Mouse (Mus musculus): Measurements from ENCODE around the gene Ice1. TPM values are rescaled to one million over a fixed set of nuclear protein-coding genes. Genes with fewer than 3 reads are reported as not detected.

Gene Ice1
- polyA plus RNA-seq, 1 experiment from 2014 or later = 36.5 TPM

GRCm38 (mm10) chr13:70625665-70626064 lies 11.8 kb downstream of the Ice1 start:
- H3K36me3 ChIP-seq (ENCODE audit: control insufficient read depth, insufficient read depth, low read length) = no peaks in the 10 kb centered on the region
- no peak overlapping the region for H3K9ac ChIP-seq (ENCODE audit: low read depth, low read length)
- H3K4me3 ChIP-seq (ENCODE audit: low read length) = no peak overlapping the region
- no peaks in the 10 kb centered on the region for H3K9me3 ChIP-seq (ENCODE audit: control insufficient read depth, low read length)
- no peak for ATAC-seq (ENCODE audit: low FRiP score, low TSS enrichment)
- H3K27ac ChIP-seq (ENCODE audit: low read depth, low read length) = no peak overlapping the region
- no peaks in the 10 kb centered on the region for H3K27me3 ChIP-seq (ENCODE audit: control insufficient read depth, insufficient read depth, low read length)
- 62% methylated on average over 1 of the region's 1 CpGs for WGBS
- no peak overlapping the region for H3K4me2 ChIP-seq (replicated peaks; ENCODE audit: low read depth, low read length)
- H3K4me1 ChIP-seq (ENCODE audit: control insufficient read depth, insufficient read depth, low read length) = no peaks in the 10 kb centered on the region

- Histone ChIP-seq H3K4me2 (replicated peaks; ENCODE audit: low read depth, low read length) (no peak overlapping the region), H3K36me3 (ENCODE audit: control insufficient read depth, insufficient read depth, low read length) (peaks cover 12% of the 10 kb centered on the region), H3K9me3 (ENCODE audit: control insufficient read depth, low read length) (no peaks in the 10 kb centered on the region), H3K9ac (ENCODE audit: low read depth, low read length) (no peak overlapping the region), H3K27ac (ENCODE audit: low read depth, low read length) (no peak overlapping the region), H3K27me3 (ENCODE audit: control insufficient read depth, insufficient read depth, low read length) (no peaks in the 10 kb centered on the region), H3K4me1 (ENCODE audit: control insufficient read depth, insufficient read depth, low read length) (no peaks in the 10 kb centered on the region), H3K4me3 (ENCODE audit: low read length) (no peak overlapping the region)
- no peak for ATAC-seq (ENCODE audit: low FRiP score, low TSS enrichment)
- 75% methylated on average over 4 of the region's 4 CpGs for WGBS
Measured at GRCm38 (mm10) chr13:70624445-70624844, 13.0 kb downstream of the Ice1 start.

- Histone ChIP-seq H3K36me3 (ENCODE audit: control insufficient read depth, insufficient read depth, low read length) (peaks cover 18% of the 10 kb centered on the region), H3K4me1 (ENCODE audit: control insufficient read depth, insufficient read depth, low read length) (no peaks in the 10 kb centered on the region), H3K4me2 (replicated peaks; ENCODE audit: low read depth, low read length) (no peak overlapping the region), H3K27me3 (ENCODE audit: control insufficient read depth, insufficient read depth, low read length) (no peaks in the 10 kb centered on the region), H3K9me3 (ENCODE audit: control insufficient read depth, low read length) (no peaks in the 10 kb centered on the region), H3K4me3 (ENCODE audit: low read length) (no peak overlapping the region), H3K27ac (ENCODE audit: low read depth, low read length) (no peak overlapping the region), H3K9ac (ENCODE audit: low read depth, low read length) (no peak overlapping the region)
- no peak for ATAC-seq (ENCODE audit: low FRiP score, low TSS enrichment)
- WGBS = 93% methylated on average over 4 of the region's 4 CpGs
Measured at GRCm38 (mm10) chr13:70622461-70623057, 14.9 kb downstream of the Ice1 start.

- Histone ChIP-seq H3K9me3 (ENCODE audit: control insufficient read depth, low read length) (no peaks in the 10 kb centered on the region), H3K36me3 (ENCODE audit: control insufficient read depth, insufficient read depth, low read length) (peaks cover 27% of the 10 kb centered on the region), H3K27me3 (ENCODE audit: control insufficient read depth, insufficient read depth, low read length) (no peaks in the 10 kb centered on the region), H3K9ac (ENCODE audit: low read depth, low read length) (no peak overlapping the region), H3K4me3 (ENCODE audit: low read length) (no peak overlapping the region), H3K4me2 (replicated peaks; ENCODE audit: low read depth, low read length) (no peak overlapping the region), H3K4me1 (ENCODE audit: control insufficient read depth, insufficient read depth, low read length) (no peaks in the 10 kb centered on the region), H3K27ac (ENCODE audit: low read depth, low read length) (no peak overlapping the region)
- no peak for ATAC-seq (ENCODE audit: low FRiP score, low TSS enrichment)
- WGBS = 94% methylated on average over 9 of the region's 9 CpGs
Measured at GRCm38 (mm10) chr13:70621509-70621908, 15.9 kb downstream of the Ice1 start.

- Histone ChIP-seq H3K27ac (ENCODE audit: low read depth, low read length) (no peak overlapping the region), H3K9ac (ENCODE audit: low read depth, low read length) (no peak overlapping the region), H3K36me3 (ENCODE audit: control insufficient read depth, insufficient read depth, low read length) (peaks cover 76% of the 10 kb centered on the region), H3K9me3 (ENCODE audit: control insufficient read depth, low read length) (no peaks in the 10 kb centered on the region), H3K4me3 (ENCODE audit: low read length) (no peak overlapping the region), H3K4me2 (replicated peaks; ENCODE audit: low read depth, low read length) (no peak overlapping the region), H3K27me3 (ENCODE audit: control insufficient read depth, insufficient read depth, low read length) (no peaks in the 10 kb centered on the region), H3K4me1 (ENCODE audit: control insufficient read depth, insufficient read depth, low read length) (no peaks in the 10 kb centered on the region)
- no peak for ATAC-seq (ENCODE audit: low FRiP score, low TSS enrichment)
- WGBS = 91% methylated on average over 2 of the region's 2 CpGs
Measured at GRCm38 (mm10) chr13:70612837-70613236, 24.6 kb downstream of the Ice1 start.

GRCm38 (mm10) chr13:70610431-70611420 lies 26.7 kb downstream of the Ice1 start:
- Histone ChIP-seq H3K36me3 (ENCODE audit: control insufficient read depth, insufficient read depth, low read length) (peaks cover 84% of the 10 kb centered on the region), H3K27me3 (ENCODE audit: control insufficient read depth, insufficient read depth, low read length) (no peaks in the 10 kb centered on the region), H3K9me3 (ENCODE audit: control insufficient read depth, low read length) (no peaks in the 10 kb centered on the region), H3K4me2 (replicated peaks; ENCODE audit: low read depth, low read length) (no peak overlapping the region), H3K4me1 (ENCODE audit: control insufficient read depth, insufficient read depth, low read length) (no peaks in the 10 kb centered on the region), H3K27ac (ENCODE audit: low read depth, low read length) (no peak overlapping the region), H3K9ac (ENCODE audit: low read depth, low read length) (no peak overlapping the region), H3K4me3 (ENCODE audit: low read length) (no peak overlapping the region)
- ATAC-seq (ENCODE audit: low FRiP score, low TSS enrichment) = peak; percentile 58; the same call in 1 of the 2 replicates
- 88% methylated on average over 15 of the region's 15 CpGs for WGBS

- peaks cover 84% of the 10 kb centered on the region for H3K36me3 ChIP-seq (ENCODE audit: control insufficient read depth, insufficient read depth, low read length)
- no peaks in the 10 kb centered on the region for H3K4me1 ChIP-seq (ENCODE audit: control insufficient read depth, insufficient read depth, low read length)
- 86% methylated on average over 3 of the region's 3 CpGs for WGBS
- no peak overlapping the region for H3K27ac ChIP-seq (ENCODE audit: low read depth, low read length)
- no peak for ATAC-seq (ENCODE audit: low FRiP score, low TSS enrichment)
- no peaks in the 10 kb centered on the region for H3K9me3 ChIP-seq (ENCODE audit: control insufficient read depth, low read length)
- no peak overlapping the region for H3K9ac ChIP-seq (ENCODE audit: low read depth, low read length)
- H3K4me2 ChIP-seq (replicated peaks; ENCODE audit: low read depth, low read length) = no peak overlapping the region
- H3K27me3 ChIP-seq (ENCODE audit: control insufficient read depth, insufficient read depth, low read length) = no peaks in the 10 kb centered on the region
- H3K4me3 ChIP-seq (ENCODE audit: low read length) = no peak overlapping the region
Measured at GRCm38 (mm10) chr13:70609632-70610031, 27.8 kb downstream of the Ice1 start.

- Histone ChIP-seq H3K36me3 (ENCODE audit: control insufficient read depth, insufficient read depth, low read length) (peaks cover 99% of the 10 kb centered on the region), H3K4me3 (ENCODE audit: low read length) (no peak overlapping the region), H3K9me3 (ENCODE audit: control insufficient read depth, low read length) (no peaks in the 10 kb centered on the region), H3K27ac (ENCODE audit: low read depth, low read length) (no peak overlapping the region), H3K4me2 (replicated peaks; ENCODE audit: low read depth, low read length) (no peak overlapping the region), H3K27me3 (ENCODE audit: control insufficient read depth, insufficient read depth, low read length) (no peaks in the 10 kb centered on the region), H3K9ac (ENCODE audit: low read depth, low read length) (no peak overlapping the region), H3K4me1 (ENCODE audit: control insufficient read depth, insufficient read depth, low read length) (no peaks in the 10 kb centered on the region)
- ATAC-seq (ENCODE audit: low FRiP score, low TSS enrichment) = no peak
- 96% methylated on average over 5 of the region's 5 CpGs for WGBS
Measured at GRCm38 (mm10) chr13:70605366-70605765, 32.1 kb downstream of the Ice1 start.

GRCm38 (mm10) chr13:70604723-70605122 lies 32.7 kb downstream of the Ice1 start:
- no peak for ATAC-seq (ENCODE audit: low FRiP score, low TSS enrichment)
- H3K9ac ChIP-seq (ENCODE audit: low read depth, low read length) = no peak overlapping the region
- no peak overlapping the region for H3K4me3 ChIP-seq (ENCODE audit: low read length)
- no peaks in the 10 kb centered on the region for H3K27me3 ChIP-seq (ENCODE audit: control insufficient read depth, insufficient read depth, low read length)
- no peaks in the 10 kb centered on the region for H3K9me3 ChIP-seq (ENCODE audit: control insufficient read depth, low read length)
- no peak overlapping the region for H3K27ac ChIP-seq (ENCODE audit: low read depth, low read length)
- H3K36me3 ChIP-seq (ENCODE audit: control insufficient read depth, insufficient read depth, low read length) = peaks cover 99% of the 10 kb centered on the region
- H3K4me1 ChIP-seq (ENCODE audit: control insufficient read depth, insufficient read depth, low read length) = no peaks in the 10 kb centered on the region
- WGBS = 93% methylated on average over 8 of the region's 8 CpGs
- H3K4me2 ChIP-seq (replicated peaks; ENCODE audit: low read depth, low read length) = no peak overlapping the region

All from kidney, embryonic 14.5 days (tissue).